Comparison of ENCODE assay signal across 8 mouse cellular contexts in the genomic region with DNA sequence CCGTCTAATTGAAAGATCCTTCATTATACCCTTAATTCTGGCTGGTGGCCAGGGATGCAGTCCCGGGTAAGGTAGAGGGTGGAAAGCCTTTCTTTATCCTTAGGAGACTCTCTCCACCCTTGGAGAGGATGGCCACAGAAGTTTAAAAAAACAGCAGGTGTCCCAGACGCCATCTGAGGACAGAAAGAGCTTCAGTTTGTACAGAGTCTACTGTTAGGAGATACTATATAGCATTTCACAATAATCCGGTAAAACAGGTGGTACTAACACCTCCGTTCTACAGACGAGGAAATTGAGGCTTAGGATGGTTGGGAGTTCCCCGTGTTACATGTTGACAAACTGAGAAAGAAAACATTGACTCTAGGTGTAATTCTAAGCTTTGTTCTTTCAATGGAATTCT. TPM values are rescaled to one million over a fixed set of nuclear protein-coding genes. Genes with fewer than 3 reads are reported as not detected.
A peak's percentile ranks its signal among the peaks of the same experiment; 100 is the strongest.
DNase-seq lines count a peak whose midpoint lies in the region; ATAC-seq and TF ChIP-seq lines count a peak whose summit lies in the region.

No protein-coding gene starts in this region.

- no peak for TF ChIP-seq POLR2A in cortical plate, adult 2 months (IDR thresholded peaks at IDR 0.05; ENCODE audit: extremely low read depth, insufficient read depth, low read length)

- H3K27me3 ChIP-seq in hindbrain, embryonic 13.5 days = peaks cover 14% of the 10 kb centered on the region; the same call in 1 of the 2 replicates
- H3K27me3 ChIP-seq in midbrain, embryonic 10.5 days (ENCODE audit: low read depth, poor library complexity, severe bottlenecking) = 0 out of 2 replicates have a peak, but pooled peaks cover 7% of the 10 kb centered on the region

- TF ChIP-seq CTCF in layer of hippocampus, adult 2 months (conservative IDR thresholded peaks at IDR 0.05) = no peak
- no peak for TF ChIP-seq CTCF in cortical plate, adult 2 months (IDR thresholded peaks at IDR 0.05; ENCODE audit: extremely low read depth, insufficient read depth, low read length)

- H3K27ac ChIP-seq in layer of hippocampus, adult 2 months = peak overlapping the region; percentile 85
- H3K27ac ChIP-seq in cortical plate, adult 2 months (ENCODE audit: insufficient read depth, low read length) = no peak overlapping the region
- no peak overlapping the region for H3K27ac ChIP-seq in hindbrain, embryonic 13.5 days
- H3K27ac ChIP-seq in midbrain, embryonic 10.5 days (replicated peaks) = no peak overlapping the region

- no peaks in the 10 kb centered on the region; the same call in 1 of the 2 replicates for H3K4me1 ChIP-seq in cortical plate, adult 2 months (ENCODE audit: control insufficient read depth, insufficient read depth, low read length)
- peaks cover 14% of the 10 kb centered on the region for H3K4me1 ChIP-seq in hindbrain, embryonic 13.5 days (replicated peaks)
- peaks cover 18% of the 10 kb centered on the region for H3K4me1 ChIP-seq in midbrain, embryonic 10.5 days

- no peaks in the 10 kb centered on the region for H3K36me3 ChIP-seq in hindbrain, embryonic 13.5 days
- no peaks in the 10 kb centered on the region for H3K36me3 ChIP-seq in midbrain, embryonic 10.5 days

- 0 out of 2 replicates have a peak overlapping the region, but pooled peaks have one; percentile 49 for H3K9ac ChIP-seq in hindbrain, embryonic 13.5 days

- H3K9me3 ChIP-seq in hindbrain, embryonic 13.5 days = no peaks in the 10 kb centered on the region
- H3K9me3 ChIP-seq in midbrain, embryonic 10.5 days (replicated peaks) = no peaks in the 10 kb centered on the region

- WGBS in hindbrain, embryonic 13.5 days = 30% methylated on average over 7 of the region's 7 CpGs
- WGBS in midbrain, embryonic 10.5 days = 34% methylated on average over 7 of the region's 7 CpGs

- H3K4me3 ChIP-seq in layer of hippocampus, adult 2 months = peak overlapping the region; percentile 72
- peak overlapping the region; percentile 19 for H3K4me3 ChIP-seq in cortical plate, adult 2 months (ENCODE audit: insufficient read depth, low read length)
- H3K4me3 ChIP-seq in hindbrain, embryonic 13.5 days = peak overlapping the region; percentile 77
- H3K4me3 ChIP-seq in midbrain, embryonic 10.5 days = peak overlapping the region; percentile 91

- peak in 1 of 2 experiments; percentile 10 for DNase-seq in layer of hippocampus, adult 2 months (ENCODE audit: low spot score in 2 of 2)
- DNase-seq in layer of hippocampus, postnatal 25 days (ENCODE audit: extremely low spot score in 1 of 2, low spot score in 1 of 2) = no peak
- DNase-seq in midbrain, embryonic 10.5 days (ENCODE audit: low spot score) = no peak
- no peak for DNase-seq in urinary bladder, postnatal 25 days (ENCODE audit: low spot score)
- DNase-seq in Muller cell, postnatal 12 days (ENCODE audit: inconsistent ontology term) = no peak
- no peak for DNase-seq in gastrocnemius, postnatal 4 days (ENCODE audit: low spot score in 2 of 2)

- ATAC-seq in hindbrain, embryonic 13.5 days (ENCODE audit: low FRiP score) = peak; percentile 19; the same call in 1 of the 2 replicates

- H3K4me2 ChIP-seq in hindbrain, embryonic 13.5 days = peak overlapping the region; percentile 55

RNA-seq across cellular contexts. Expression of a gene that starts 0.6 kb away (rescaled TPM):
- 10 to 100 TPM; 86.9 to 91.5 TPM for total RNA-seq in layer of hippocampus, adult 2 months (2021)
- 10 to 100 TPM; 73.2 to 77.0 TPM for total RNA-seq in layer of hippocampus, postnatal 25 days (2021)
- polyA plus RNA-seq in cortical plate, adult 2 months (2012; rRNA removed) = 26.9 and 31.0 TPM in 2 replicates
- 16.2 and 17.4 TPM in 2 replicates for polyA plus RNA-seq in hindbrain, embryonic 13.5 days (2015; fragmentation: Nextera tagmentation; extraction: Ambion mirVana)
- polyA plus RNA-seq in midbrain, embryonic 10.5 days (2016; fragmentation: Nextera tagmentation; extraction: Ambion mirVana) = 9.0 and 11.3 TPM in 2 replicates
- total RNA-seq in gastrocnemius, postnatal 4 days (2021) = 10 to 100 TPM; 15.1 to 20.4 TPM

RNA-seq across cellular contexts. Expression of a gene that starts 49.1 kb away (rescaled TPM):
- total RNA-seq in layer of hippocampus, adult 2 months (2021) = under 1 TPM; 0.15 to 0.39 TPM
- under 1 TPM; 0.10 to 0.19 TPM for total RNA-seq in layer of hippocampus, postnatal 25 days (2021)
- polyA plus RNA-seq in cortical plate, adult 2 months (2012; rRNA removed) = 0.13 and 0.31 TPM in 2 replicates
- polyA plus RNA-seq in hindbrain, embryonic 13.5 days (2015; fragmentation: Nextera tagmentation; extraction: Ambion mirVana) = 0.08 and 0.12 TPM in 2 replicates
- 0.10 TPM in 2 replicates for polyA plus RNA-seq in midbrain, embryonic 10.5 days (2016; fragmentation: Nextera tagmentation; extraction: Ambion mirVana)
- 1 to 10 TPM; 1.3 TPM for total RNA-seq in gastrocnemius, postnatal 4 days (2021)

Comparison
In these comparisons a context has a peak if more than half of its experiments do, and no peak if none do; other contexts are left out.
1. H3K4me3 ChIP-seq: peak in every context shown above with its lines; median percentile 91 in midbrain, embryonic 10.5 days; 77 in hindbrain, embryonic 13.5 days; 72 in layer of hippocampus, adult 2 months; 19 in cortical plate, adult 2 months.